Mouse (Mus musculus): ENCODE data around the gene Mtfmt. TPM values are rescaled to one million over a fixed set of nuclear protein-coding genes. Genes with fewer than 3 reads are reported as not detected.
A peak's percentile ranks its signal among the peaks of the same experiment; 100 is the strongest.

Gene Mtfmt
- total RNA-seq, 2 experiments from 2014 or later: 1.2 to 4.6 TPM

- ATAC-seq (replicated peaks; ENCODE audit: low FRiP score, poor library complexity, severe bottlenecking): no peak
Observed at GRCm38 (mm10) chr9:65422760-65423501, 12.7 kb upstream of the Mtfmt start, which contains the start of gene Slc51b. TSS of gene Slc51b (minus strand) at chr9:65422955.

DNA sequence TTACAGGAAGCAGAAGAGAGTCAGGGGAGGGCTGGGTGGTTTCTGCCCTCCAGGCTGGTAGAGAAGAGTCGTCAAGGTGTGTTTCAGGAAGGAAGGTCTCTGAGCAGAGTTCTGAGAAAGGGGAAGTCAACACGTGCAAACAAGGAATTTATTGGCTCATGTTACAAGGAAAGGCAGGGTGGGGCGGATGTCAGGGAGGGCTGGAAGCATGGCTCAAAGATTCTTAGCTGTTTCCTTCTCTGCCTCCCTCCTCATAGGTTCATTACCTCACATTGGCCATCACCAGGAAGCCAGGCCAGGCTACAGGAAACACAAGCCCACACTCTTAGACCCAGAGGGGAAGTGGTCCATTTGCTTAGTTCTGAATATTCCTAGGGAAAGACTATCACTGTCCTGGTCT, 11.2 kb upstream of the Mtfmt start:
- ATAC-seq (replicated peaks; ENCODE audit: low FRiP score, poor library complexity, severe bottlenecking): no peak

- ATAC-seq (replicated peaks; ENCODE audit: low FRiP score, poor library complexity, severe bottlenecking): no peak
Observed at GRCm38 (mm10) chr9:65427511-65427910, 8.1 kb upstream of the Mtfmt start.

- no peak for ATAC-seq (replicated peaks; ENCODE audit: low FRiP score, poor library complexity, severe bottlenecking)
Observed at GRCm38 (mm10) chr9:65428003-65428402, 7.6 kb upstream of the Mtfmt start.

GRCm38 (mm10) chr9:65430401-65430800, 5.2 kb upstream of the Mtfmt start:
- no peak for ATAC-seq (replicated peaks; ENCODE audit: low FRiP score, poor library complexity, severe bottlenecking)

DNA sequence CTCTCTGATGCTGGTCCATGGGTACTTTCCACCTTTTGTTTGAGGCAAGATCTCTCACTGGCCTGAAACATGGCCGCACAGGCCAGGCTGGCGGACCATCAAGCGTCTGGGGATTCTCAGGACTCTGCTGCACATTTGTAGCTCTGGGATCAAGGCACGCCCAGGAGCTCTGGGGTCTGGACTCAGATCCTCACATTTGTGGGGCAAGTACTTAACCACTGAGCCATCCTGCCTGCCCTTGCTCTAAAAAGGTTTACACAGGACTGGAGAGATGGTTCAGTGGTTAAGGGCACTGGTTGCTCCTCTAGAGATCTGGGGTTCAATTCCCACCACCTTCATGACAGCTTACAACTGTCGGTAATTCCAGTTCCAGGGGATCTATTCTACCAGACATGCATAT, 4.7 kb upstream of the Mtfmt start:
- ATAC-seq (replicated peaks; ENCODE audit: low FRiP score, poor library complexity, severe bottlenecking): no peak

DNA sequence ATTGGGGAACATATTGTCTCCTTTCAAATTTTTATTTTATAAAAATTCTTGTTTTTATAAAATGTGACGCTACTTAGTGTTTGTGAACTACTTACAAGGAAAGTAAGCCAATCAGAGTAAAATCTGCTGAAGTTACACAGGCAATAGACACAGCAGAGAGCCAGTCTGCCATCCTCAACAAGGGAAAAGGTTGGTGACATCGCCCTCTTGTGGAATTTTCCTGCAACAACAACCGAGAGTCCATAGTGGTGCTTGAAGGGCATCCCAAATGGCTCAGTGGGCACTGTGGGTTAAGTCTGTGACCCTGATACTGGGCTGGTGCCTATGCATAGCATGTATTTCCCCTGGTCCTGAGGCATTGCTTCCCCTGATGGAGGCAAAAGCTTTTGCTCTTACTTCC, 3.3 kb upstream of the Mtfmt start:
- no peak for ATAC-seq (replicated peaks; ENCODE audit: low FRiP score, poor library complexity, severe bottlenecking)

DNA sequence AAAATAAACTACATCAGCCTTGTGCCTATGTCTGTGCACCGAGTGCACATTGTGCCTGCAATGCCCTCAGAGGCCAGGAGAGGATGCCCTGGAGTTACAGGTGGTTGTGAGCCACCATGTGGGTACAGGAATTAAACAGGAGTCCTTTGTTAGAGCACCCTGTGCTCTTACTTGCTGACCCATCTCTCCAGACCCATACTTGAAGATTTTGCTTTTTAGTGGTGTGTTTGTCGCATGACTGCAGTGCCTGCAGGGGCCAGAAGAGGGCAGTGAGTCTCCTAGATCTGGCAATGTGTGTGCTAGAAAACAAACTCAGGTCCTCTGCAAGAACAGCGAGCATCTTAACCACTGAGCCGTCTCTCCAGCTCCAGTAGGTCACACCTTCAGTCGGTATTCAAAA, 1.4 kb upstream of the Mtfmt start:
- ATAC-seq (replicated peaks; ENCODE audit: low FRiP score, poor library complexity, severe bottlenecking): peak; percentile 51

GRCm38 (mm10) chr9:65435211-65435610, 371 bp upstream of the Mtfmt start:
- no peak for ATAC-seq (replicated peaks; ENCODE audit: low FRiP score, poor library complexity, severe bottlenecking)

DNA sequence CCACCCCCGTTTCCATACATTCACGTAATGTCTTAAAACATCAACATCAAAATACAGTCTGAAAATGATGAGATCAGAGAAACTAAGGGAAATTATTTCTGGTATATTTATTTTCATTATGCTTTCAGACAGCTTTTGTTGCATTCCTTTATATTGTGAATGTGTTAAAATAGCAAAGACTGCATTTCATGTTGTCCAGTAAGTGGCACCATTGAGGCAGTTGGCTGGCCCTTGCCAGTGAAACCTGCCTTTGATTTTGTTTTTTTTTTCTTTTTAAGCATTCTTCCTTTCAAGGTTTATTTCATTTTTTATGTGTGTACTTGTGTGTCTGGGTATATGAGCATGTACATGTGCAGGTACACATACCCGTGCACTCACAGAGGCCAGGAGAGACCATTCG, 9.1 kb downstream of the Mtfmt start:
- no peak for ATAC-seq (replicated peaks; ENCODE audit: low FRiP score, poor library complexity, severe bottlenecking)

DNA sequence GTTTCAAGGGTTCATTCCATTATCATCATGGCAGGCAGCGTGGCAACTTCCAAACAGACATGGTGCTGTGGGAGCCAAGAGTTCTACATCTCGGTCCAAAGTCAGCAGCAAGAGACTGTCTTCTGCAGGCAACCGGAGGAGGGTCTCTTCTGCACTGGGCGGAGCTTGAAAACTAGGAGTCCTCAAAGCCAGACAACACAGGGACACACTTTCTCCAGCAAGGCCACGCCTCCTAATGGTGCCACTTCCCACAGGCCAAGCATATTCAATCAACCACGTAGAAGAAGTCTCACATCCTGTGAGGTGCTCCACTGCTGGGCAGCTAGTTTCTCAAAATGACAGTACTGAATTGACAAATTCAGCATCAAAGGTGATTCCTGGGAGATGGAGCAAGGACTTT, 12.4 kb downstream of the Mtfmt start:
- ATAC-seq (replicated peaks; ENCODE audit: low FRiP score, poor library complexity, severe bottlenecking): no peak

- no peak for ATAC-seq (replicated peaks; ENCODE audit: low FRiP score, poor library complexity, severe bottlenecking)
Observed at GRCm38 (mm10) chr9:65458975-65459374, 23.4 kb downstream of the Mtfmt start.

GRCm38 (mm10) chr9:65460198-65460597, 24.6 kb downstream of the Mtfmt start:
- no peak for ATAC-seq (replicated peaks; ENCODE audit: low FRiP score, poor library complexity, severe bottlenecking)

- ATAC-seq (replicated peaks; ENCODE audit: low FRiP score, poor library complexity, severe bottlenecking): peak; percentile 79
Observed at GRCm38 (mm10) chr9:65460732-65461442, 25.3 kb downstream of the Mtfmt start, which contains the start of gene Spg21. TSS of gene Spg21 (plus strand) at chr9:65460947.

DNA sequence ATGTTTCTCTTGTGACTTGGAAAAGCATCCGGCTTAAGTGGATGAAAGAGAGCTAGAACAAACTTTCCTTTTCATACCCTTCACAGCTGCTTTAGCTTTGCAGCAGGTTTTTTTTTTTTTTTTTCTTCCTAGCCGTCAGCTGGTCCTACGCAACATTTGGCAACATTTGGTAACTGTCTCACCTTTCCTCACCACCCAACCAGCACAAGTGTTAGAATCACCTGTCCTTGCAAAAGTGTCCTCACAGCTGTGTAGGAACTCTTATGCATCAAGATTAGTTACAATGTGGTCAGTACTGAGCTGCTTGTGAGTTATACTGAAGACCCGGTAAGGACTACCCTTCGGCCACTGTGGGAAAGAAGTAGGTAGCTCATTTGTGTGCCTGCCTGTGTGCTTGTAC, 27.0 kb downstream of the Mtfmt start:
- no peak for ATAC-seq (replicated peaks; ENCODE audit: low FRiP score, poor library complexity, severe bottlenecking)

- no peak for ATAC-seq (replicated peaks; ENCODE audit: low FRiP score, poor library complexity, severe bottlenecking)
Observed at GRCm38 (mm10) chr9:65464161-65464560, 28.6 kb downstream of the Mtfmt start.

DNA sequence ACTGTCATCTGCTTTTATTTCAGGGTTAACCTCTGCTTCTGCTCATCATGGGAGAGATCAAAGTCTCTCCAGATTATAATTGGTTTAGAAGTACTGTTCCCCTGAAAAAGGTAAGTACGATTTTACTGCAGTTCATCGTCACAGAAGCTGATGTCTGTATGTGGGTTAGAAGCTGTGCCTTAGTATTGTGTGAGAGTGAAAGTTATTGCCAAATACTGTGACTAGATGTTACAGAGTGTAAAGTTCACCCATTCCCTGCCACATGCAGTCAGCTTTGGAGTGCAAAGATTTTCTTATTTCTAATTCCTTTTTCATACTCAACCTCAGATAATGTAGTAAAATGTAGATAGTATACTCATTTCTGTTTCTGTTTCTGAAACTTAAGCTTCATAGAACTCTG, 29.7 kb downstream of the Mtfmt start:
- no peak for ATAC-seq (replicated peaks; ENCODE audit: low FRiP score, poor library complexity, severe bottlenecking)

DNA sequence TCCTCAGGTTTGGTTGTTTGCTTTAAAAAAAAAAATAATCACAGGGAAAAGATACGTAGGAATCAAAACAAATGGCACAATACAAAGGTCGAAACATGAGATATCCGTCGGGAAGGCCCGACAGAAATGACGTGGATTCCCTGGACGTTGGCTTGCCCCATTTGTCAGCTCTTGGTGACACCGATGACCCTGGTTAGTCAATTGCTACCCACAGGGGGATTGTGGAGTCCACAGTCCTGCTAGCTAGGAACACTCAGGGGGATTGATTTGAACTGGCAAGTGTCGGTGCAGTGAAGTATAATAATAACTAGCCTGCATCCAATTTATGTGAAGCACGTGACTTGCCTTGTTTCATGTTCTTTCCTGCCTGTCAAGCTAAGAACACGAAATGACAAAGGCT, 32.1 kb downstream of the Mtfmt start:
- ATAC-seq (replicated peaks; ENCODE audit: low FRiP score, poor library complexity, severe bottlenecking): no peak

- no peak for ATAC-seq (replicated peaks; ENCODE audit: low FRiP score, poor library complexity, severe bottlenecking)
Observed at GRCm38 (mm10) chr9:65472769-65473168, 37.2 kb downstream of the Mtfmt start.

GRCm38 (mm10) chr9:65479158-65479557, 43.6 kb downstream of the Mtfmt start:
- ATAC-seq (replicated peaks; ENCODE audit: low FRiP score, poor library complexity, severe bottlenecking): no peak

DNA sequence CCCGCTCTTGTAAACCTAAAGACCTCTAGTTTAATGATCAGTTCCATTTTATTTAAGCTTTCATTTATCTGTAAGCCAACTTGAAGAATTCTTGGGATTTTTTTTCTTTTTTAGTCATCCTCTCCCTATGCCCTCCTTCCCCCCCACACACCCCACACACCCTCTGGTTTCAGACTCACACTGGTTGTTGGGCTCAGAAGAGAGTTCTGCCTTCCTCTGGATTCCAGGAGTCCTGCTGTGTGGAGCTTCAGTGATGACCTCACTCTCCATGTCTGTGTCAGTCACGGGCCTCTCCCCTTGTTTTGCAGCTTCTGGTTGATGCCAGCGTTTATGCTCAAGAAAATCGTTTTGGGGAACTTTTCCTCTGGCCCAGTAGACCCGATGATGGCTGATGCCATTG, 44.5 kb downstream of the Mtfmt start:
- ATAC-seq (replicated peaks; ENCODE audit: low FRiP score, poor library complexity, severe bottlenecking): no peak

Data from erythroid progenitor cell, adult 5-6 weeks (primary cell).